In genomic region chr13:78697814-78698519, GRCm38 (mm10) we compare ENCODE assay signal across 10 mouse cellular contexts.
DNase-seq lines count a peak whose midpoint lies in the region; ATAC-seq and TF ChIP-seq lines count a peak whose summit lies in the region.
"Had no signal": no experiment of that assay in that cellular context is flagged by ENCODE, and none has a peak within 500 bp of the region (broad histone marks: within the 10 kb centered on the region; RNA-seq: fewer than 3 reads in every experiment).

No protein-coding gene starts in this region.

- no peak overlapping the region for H3K4me3 ChIP-seq in midbrain, embryonic 10.5 days
- no peak overlapping the region for H3K4me3 ChIP-seq in midbrain, postnatal 0 days (ENCODE audit: low read depth, low read length)
- no peak overlapping the region for H3K4me3 ChIP-seq in forebrain, postnatal 0 days (ENCODE audit: low read depth, low read length)
- H3K4me3 ChIP-seq in midbrain, embryonic 15.5 days = no peak overlapping the region
- H3K4me3 ChIP-seq in liver, embryonic 12.5 days = no peak overlapping the region
- H3K4me3 ChIP-seq: heart, embryonic 12.5 days had no signal

- TF ChIP-seq CTCF in midbrain, postnatal 0 days (IDR thresholded peaks at IDR 0.05) = no peak
- TF ChIP-seq CTCF in forebrain, postnatal 0 days (IDR thresholded peaks at IDR 0.05; ENCODE audit: low read depth) = no peak

- peaks cover 8% of the 10 kb centered on the region for H3K4me1 ChIP-seq in midbrain, embryonic 10.5 days
- H3K4me1 ChIP-seq in midbrain, postnatal 0 days (ENCODE audit: insufficient read depth, low read length) = no peaks in the 10 kb centered on the region
- no peaks in the 10 kb centered on the region for H3K4me1 ChIP-seq in forebrain, postnatal 0 days (ENCODE audit: insufficient read depth)
- H3K4me1 ChIP-seq in midbrain, embryonic 15.5 days = peaks cover 3% of the 10 kb centered on the region; the same call in 1 of the 2 replicates
- no peaks in the 10 kb centered on the region for H3K4me1 ChIP-seq in liver, embryonic 12.5 days
- H3K4me1 ChIP-seq: heart, embryonic 12.5 days had no signal

- WGBS in midbrain, embryonic 10.5 days = 72% methylated on average over 3 of the region's 3 CpGs
- 37% methylated on average over 3 of the region's 3 CpGs for WGBS in midbrain, postnatal 0 days
- 21% methylated on average over 3 of the region's 3 CpGs for WGBS in forebrain, postnatal 0 days
- WGBS in midbrain, embryonic 15.5 days = 35% methylated on average over 3 of the region's 3 CpGs
- 61% methylated on average over 3 of the region's 3 CpGs for WGBS in liver, embryonic 12.5 days (ENCODE audit: insufficient replicate concordance)

- intact Hi-C loops in heart, postnatal 14 days (cut with DNase I) = no loop called here

- no peaks in the 10 kb centered on the region for H3K27me3 ChIP-seq in midbrain, embryonic 10.5 days (ENCODE audit: low read depth, poor library complexity, severe bottlenecking)
- no peaks in the 10 kb centered on the region for H3K27me3 ChIP-seq in midbrain, postnatal 0 days (ENCODE audit: insufficient read depth, low read length)
- H3K27me3 ChIP-seq in forebrain, postnatal 0 days (ENCODE audit: insufficient read depth, low read length) = no peaks in the 10 kb centered on the region
- H3K27me3 ChIP-seq in midbrain, embryonic 15.5 days (replicated peaks) = no peaks in the 10 kb centered on the region
- H3K27me3 ChIP-seq in liver, embryonic 12.5 days (replicated peaks) = no peaks in the 10 kb centered on the region
- H3K27me3 ChIP-seq: heart, embryonic 12.5 days had no signal

- H3K36me3 ChIP-seq in midbrain, embryonic 10.5 days = no peaks in the 10 kb centered on the region
- no peaks in the 10 kb centered on the region for H3K36me3 ChIP-seq in midbrain, postnatal 0 days (ENCODE audit: insufficient read depth, low read length)
- no peaks in the 10 kb centered on the region for H3K36me3 ChIP-seq in forebrain, postnatal 0 days (ENCODE audit: insufficient read depth)
- no peaks in the 10 kb centered on the region for H3K36me3 ChIP-seq in midbrain, embryonic 15.5 days (replicated peaks)
- H3K36me3 ChIP-seq in liver, embryonic 12.5 days = no peaks in the 10 kb centered on the region
- H3K36me3 ChIP-seq: heart, embryonic 12.5 days had no signal

- H3K9me3 ChIP-seq in midbrain, embryonic 10.5 days (replicated peaks) = no peaks in the 10 kb centered on the region
- H3K9me3 ChIP-seq in midbrain, postnatal 0 days (ENCODE audit: low read length) = no peaks in the 10 kb centered on the region
- no peaks in the 10 kb centered on the region for H3K9me3 ChIP-seq in forebrain, postnatal 0 days (ENCODE audit: low read length)
- no peaks in the 10 kb centered on the region for H3K9me3 ChIP-seq in midbrain, embryonic 15.5 days
- H3K9me3 ChIP-seq in liver, embryonic 12.5 days (replicated peaks) = no peaks in the 10 kb centered on the region
- H3K9me3 ChIP-seq: heart, embryonic 12.5 days had no signal

- no peak for ATAC-seq in midbrain, postnatal 0 days (ENCODE audit: low FRiP score)
- peak; percentile 36; the same call in 1 of the 2 replicates for ATAC-seq in forebrain, postnatal 0 days
- ATAC-seq in midbrain, embryonic 15.5 days (replicated peaks) = peak; percentile 74
- ATAC-seq in liver, embryonic 12.5 days = no peak
- ATAC-seq: liver, postnatal 0 days had no signal

- DNase-seq in heart, adult 18-20 months = peak; percentile 4 to 7
- DNase-seq in heart, postnatal 14 days = no peak
- peak; percentile 15 for DNase-seq in midbrain, embryonic 10.5 days (ENCODE audit: low spot score)
- no peak for DNase-seq in midbrain, postnatal 0 days (ENCODE audit: low spot score)
- DNase-seq in forebrain, postnatal 0 days = peak; percentile 11
- no peak for DNase-seq in cerebellum, postnatal 25 days
- DNase-seq: liver, postnatal 0 days had no signal

- no peak overlapping the region for H3K4me2 ChIP-seq in midbrain, postnatal 0 days (ENCODE audit: low read depth, low read length, poor library complexity, severe bottlenecking)
- no peak overlapping the region for H3K4me2 ChIP-seq in forebrain, postnatal 0 days (ENCODE audit: low read depth)
- H3K4me2 ChIP-seq in midbrain, embryonic 15.5 days = no peak overlapping the region
- H3K4me2 ChIP-seq in liver, embryonic 12.5 days = no peak overlapping the region
- H3K4me2 ChIP-seq: heart, embryonic 12.5 days had no signal

- H3K9ac ChIP-seq in midbrain, postnatal 0 days (replicated peaks; ENCODE audit: low read length, poor library complexity, severe bottlenecking) = no peak overlapping the region
- H3K9ac ChIP-seq in forebrain, postnatal 0 days = no peak overlapping the region
- H3K9ac ChIP-seq in midbrain, embryonic 15.5 days = no peak overlapping the region
- no peak overlapping the region for H3K9ac ChIP-seq in liver, embryonic 12.5 days
- H3K9ac ChIP-seq: heart, embryonic 12.5 days; liver, postnatal 0 days had no signal

- H3K27ac ChIP-seq in midbrain, embryonic 10.5 days (replicated peaks) = 0 out of 2 replicates have a peak overlapping the region, but pooled peaks have one; percentile 33
- H3K27ac ChIP-seq in midbrain, postnatal 0 days (ENCODE audit: low read depth, low read length) = no peak overlapping the region
- H3K27ac ChIP-seq in forebrain, postnatal 0 days (ENCODE audit: low read depth, low read length) = no peak overlapping the region
- H3K27ac ChIP-seq in midbrain, embryonic 15.5 days = no peak overlapping the region
- H3K27ac ChIP-seq in liver, embryonic 12.5 days = no peak overlapping the region

Comparison
In these comparisons a context has a peak if more than half of its experiments do, and no peak if none do; other contexts are left out.
1. DNase-seq: peak in heart, adult 18-20 months (2 of 2), midbrain, embryonic 10.5 days (single experiment) and forebrain, postnatal 0 days (single experiment); none in heart, postnatal 14 days (0 of 2), midbrain, postnatal 0 days (single experiment) and cerebellum, postnatal 25 days (0 of 2).
2. ATAC-seq: peak in forebrain, postnatal 0 days (single experiment) and midbrain, embryonic 15.5 days (single experiment); none in midbrain, postnatal 0 days (single experiment) and liver, embryonic 12.5 days (single experiment).